Mouse (Mus musculus) midbrain, embryonic 11.5 days (tissue): Measurements from ENCODE around the gene Peak1. TPM values are rescaled to one million over a fixed set of nuclear protein-coding genes. Genes with fewer than 3 reads are reported as not detected.

Experiments
- ATAC-seq: fragments of 200-750 bp; cut with Nextera tagmentation; 2 replicates; pipeline ENCODE4 v1.8.0; 2017; ENCODE audit warnings: moderate TSS enrichment, moderate library complexity; ENCODE audit not compliant: low FRiP score
- DNase-seq: peaks from one replicate; pipeline ENCODE4 v3.0.0; 2015; ENCODE audit warnings: low spot score; ENCODE audit errors: missing footprints
- H3K27ac ChIP-seq: fragments of 300-500 bp; sonication (generic); 2 replicates; pipeline ENCODE4 v1.5.1; 2014; ENCODE audit warnings: low read depth, low read length
- H3K27me3 ChIP-seq: fragments of 300-500 bp; sonication (generic); 2 replicates; pipeline ENCODE4 v1.6.1; 2014; ENCODE audit warnings: mild to moderate bottlenecking, low read length, moderate library complexity, mixed read lengths; ENCODE audit not compliant: control insufficient read depth, insufficient read depth
- H3K36me3 ChIP-seq: fragments of 300-500 bp; sonication (generic); 2 replicates; pipeline ENCODE4 v1.6.1; 2014; ENCODE audit warnings: mild to moderate bottlenecking, low read length, moderate library complexity, mixed read lengths; ENCODE audit not compliant: control insufficient read depth, insufficient read depth
- H3K4me1 ChIP-seq: fragments of 300-500 bp; sonication (generic); 2 replicates; pipeline ENCODE4 v1.6.1; 2014; ENCODE audit warnings: low read length; ENCODE audit not compliant: control insufficient read depth, insufficient read depth
- H3K4me2 ChIP-seq: fragments of 300-500 bp; sonication (generic); 2 replicates; pipeline ENCODE4 v1.6.1; 2014; ENCODE audit warnings: mild to moderate bottlenecking, moderate library complexity
- H3K4me3 ChIP-seq: fragments of 300-500 bp; sonication (generic); 2 replicates; pipeline ENCODE4 v1.5.1; 2014; ENCODE audit warnings: low read depth, low read length
- H3K9ac ChIP-seq: fragments of 300-500 bp; sonication (generic); 2 replicates; pipeline ENCODE4 v1.6.1; 2014; ENCODE audit warnings: low read length
- H3K9me3 ChIP-seq: fragments of 300-500 bp; sonication (generic); 2 replicates; pipeline ENCODE4 v1.6.1; 2016; ENCODE audit warnings: low read length; ENCODE audit not compliant: control insufficient read depth
- WGBS: fragments of 180-500 bp; shearing (Covaris S2); extraction: QIAGEN DNeasy Blood & Tissue Kit; methylation state at CpG from one replicate; pipeline ENCODE4 v1.1.7; 2014; 5-methylcytosine and 5-hydroxymethylcytosine counted together
- polyA plus RNA-seq: library from polyadenylated mRNA; unstranded; fragments of >200 nt; fragmentation: Nextera tagmentation; extraction: Ambion mirVana; gene quantifications from 2 replicates; pipeline ENCODE4 v1.2.1, GENCODE M21; 2014

Peak1 gene
- polyA plus RNA-seq, 1 experiment from 2014 or later, result 4.4 TPM

DNA sequence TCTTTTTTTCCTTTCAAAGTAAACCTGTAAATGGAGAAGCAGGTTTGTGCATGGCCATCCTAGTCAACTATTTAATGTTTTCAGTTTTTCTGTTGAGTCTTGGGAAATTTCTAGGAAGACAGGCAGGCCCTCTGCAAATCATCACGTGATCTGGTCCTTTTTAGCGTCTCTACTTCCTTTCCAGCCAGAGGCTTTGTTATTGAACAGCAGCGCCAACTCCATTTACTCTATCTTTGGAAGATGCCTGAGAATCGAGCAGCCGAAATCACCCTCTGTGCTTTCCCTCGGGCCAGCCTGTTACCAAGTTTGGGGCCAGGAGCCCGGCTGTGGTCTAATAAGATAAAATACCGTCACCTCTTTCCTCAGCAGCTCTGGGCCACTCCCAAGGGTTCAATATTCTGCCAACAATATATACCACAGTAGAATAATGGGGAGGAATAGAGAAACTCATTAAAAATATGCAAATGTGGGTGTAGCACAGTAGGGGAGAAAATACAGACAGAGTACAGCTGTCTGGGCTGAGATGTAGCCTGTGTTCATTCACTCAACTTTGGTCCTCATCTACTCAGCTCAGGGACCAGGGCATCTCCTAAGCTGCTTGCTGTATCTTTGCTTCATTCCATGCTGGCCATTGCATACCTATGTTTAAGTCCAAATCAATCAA, 237.6 kb downstream of the Peak1 start:
- Histone ChIP-seq H3K4me3 (no peak overlapping the region), H3K9me3 (no peaks in the 10 kb centered on the region), H3K4me2 (no peak overlapping the region), H3K27me3 (no peaks in the 10 kb centered on the region), H3K4me1 (no peaks in the 10 kb centered on the region), H3K36me3 (no peaks in the 10 kb centered on the region), H3K9ac (no peak overlapping the region), H3K27ac (no peak overlapping the region)
- DNase-seq, result peak; percentile 77
- 46% methylated on average over 8 of the region's 8 CpGs for WGBS
- no peak for ATAC-seq

DNA sequence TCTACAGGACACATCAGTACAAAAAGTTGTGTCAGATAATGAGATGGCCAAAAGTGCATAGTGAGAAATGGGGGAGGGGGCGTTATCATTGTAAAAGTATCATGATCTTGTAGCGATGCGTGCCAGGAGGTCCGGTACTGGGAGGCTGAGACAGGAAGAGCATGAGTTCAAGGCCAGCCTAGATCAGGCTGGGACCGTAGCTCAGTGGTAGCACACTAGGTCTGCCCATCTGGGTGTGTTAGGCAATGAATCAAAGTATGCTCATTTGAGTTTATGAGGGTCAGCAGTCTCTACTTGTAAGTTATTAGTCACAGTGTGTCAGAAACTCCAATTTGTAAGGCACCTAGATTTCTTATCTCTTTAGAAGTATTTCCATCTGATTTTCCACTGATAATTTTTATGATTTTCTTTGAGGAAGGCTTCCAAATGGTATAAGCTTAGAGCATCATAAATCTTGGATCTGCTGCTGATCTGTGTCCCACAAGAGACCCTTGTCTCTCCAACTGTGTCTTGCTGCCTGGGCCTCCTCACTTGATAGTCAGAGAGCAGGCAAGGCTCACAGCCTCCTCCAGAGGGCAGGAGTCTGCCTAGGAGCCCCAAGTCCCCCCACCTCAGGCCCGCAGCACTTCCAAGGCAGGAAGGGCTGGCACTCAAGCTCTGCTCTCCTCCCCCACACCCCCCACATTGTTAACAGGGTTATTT, 238.3 kb downstream of the Peak1 start:
- Histone ChIP-seq H3K4me3 (no peak overlapping the region), H3K36me3 (no peaks in the 10 kb centered on the region), H3K27ac (no peak overlapping the region), H3K4me2 (no peak overlapping the region), H3K27me3 (no peaks in the 10 kb centered on the region), H3K9ac (no peak overlapping the region), H3K9me3 (no peaks in the 10 kb centered on the region), H3K4me1 (no peaks in the 10 kb centered on the region)
- ATAC-seq (no peak), DNase-seq (peak; percentile 82)
- WGBS, result 81% methylated on average over 6 of the region's 6 CpGs

DNA sequence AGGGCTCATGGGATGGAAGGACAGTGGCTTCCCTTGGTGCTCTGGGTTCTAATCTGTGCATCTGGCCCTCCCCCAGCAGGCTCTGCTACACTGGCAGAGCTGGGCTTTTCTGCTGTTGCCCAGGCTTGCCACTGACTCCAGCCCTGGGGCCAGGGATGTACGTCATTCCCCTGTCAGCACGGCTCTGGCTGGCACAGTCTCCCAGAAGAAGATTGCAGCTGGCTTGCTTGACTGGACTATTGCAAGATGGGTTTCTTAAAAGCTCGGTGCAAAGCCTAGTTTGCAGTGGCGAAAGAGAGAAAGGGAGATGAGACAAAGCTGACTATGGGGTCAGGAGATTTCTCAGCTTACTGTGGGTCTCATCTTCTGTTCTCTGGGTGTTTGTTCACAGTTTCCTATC, 240.5 kb downstream of the Peak1 start:
- H3K4me1 ChIP-seq, result no peaks in the 10 kb centered on the region
- H3K9me3 ChIP-seq, result no peaks in the 10 kb centered on the region
- DNase-seq (peak; percentile 14), ATAC-seq (no peak)
- no peaks in the 10 kb centered on the region for H3K27me3 ChIP-seq
- no peak overlapping the region for H3K27ac ChIP-seq
- no peak overlapping the region for H3K4me3 ChIP-seq
- no peak overlapping the region for H3K9ac ChIP-seq
- WGBS, result 83% methylated on average over 4 of the region's 4 CpGs
- H3K36me3 ChIP-seq, result no peaks in the 10 kb centered on the region
- no peak overlapping the region for H3K4me2 ChIP-seq

DNA sequence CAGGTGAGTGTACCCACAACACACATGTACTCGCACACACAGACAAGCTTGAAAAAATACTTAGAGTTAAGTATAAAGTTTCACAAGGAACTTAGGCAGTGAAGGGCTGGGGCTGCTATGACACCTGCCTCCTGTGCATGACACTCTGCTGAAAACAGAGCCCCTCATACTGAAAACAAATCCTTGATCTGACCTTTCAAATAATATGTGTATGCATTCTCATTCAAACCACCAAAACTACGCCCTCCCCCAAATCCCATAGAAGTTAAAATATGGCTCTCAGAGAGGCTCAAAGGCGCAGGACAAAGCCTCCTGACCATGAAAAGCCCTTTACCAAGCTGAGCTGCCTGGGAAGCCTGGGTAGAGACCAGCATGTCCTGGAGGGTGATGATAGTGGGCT, 242.6 kb downstream of the Peak1 start:
- no peak overlapping the region for H3K9ac ChIP-seq
- WGBS, result 81% methylated on average over 3 of the region's 3 CpGs
- H3K27ac ChIP-seq, result no peak overlapping the region
- H3K4me3 ChIP-seq, result no peak overlapping the region
- no peaks in the 10 kb centered on the region for H3K27me3 ChIP-seq
- ATAC-seq, result no peak
- DNase-seq, result peak; percentile 56
- no peaks in the 10 kb centered on the region for H3K4me1 ChIP-seq
- H3K36me3 ChIP-seq, result no peaks in the 10 kb centered on the region
- H3K9me3 ChIP-seq, result no peaks in the 10 kb centered on the region
- H3K4me2 ChIP-seq, result no peak overlapping the region

DNA sequence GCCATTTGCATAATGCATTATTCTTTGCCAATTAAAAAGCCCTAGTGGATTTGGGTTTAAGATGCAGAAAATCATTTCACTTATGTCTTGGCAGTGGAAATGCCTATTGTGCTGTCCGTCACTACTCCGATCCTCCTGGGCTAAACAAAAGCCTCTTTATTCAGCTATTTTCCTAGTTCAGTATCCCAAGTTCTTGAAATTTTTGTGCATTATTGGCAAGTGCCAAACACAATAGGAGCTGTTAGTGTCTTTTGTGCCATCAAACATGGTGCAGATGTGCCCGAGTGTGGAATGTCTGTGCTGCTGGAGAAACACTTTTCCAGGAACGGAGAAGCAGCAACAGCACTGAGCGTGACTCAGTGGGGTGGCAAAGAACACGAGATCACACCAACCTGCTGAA, 250.2 kb downstream of the Peak1 start:
- 0 out of 2 replicates have a peak, but pooled peaks have one; percentile 48 for ATAC-seq
- Histone ChIP-seq H3K4me2 (no peak overlapping the region), H3K27ac (no peak overlapping the region)

DNA sequence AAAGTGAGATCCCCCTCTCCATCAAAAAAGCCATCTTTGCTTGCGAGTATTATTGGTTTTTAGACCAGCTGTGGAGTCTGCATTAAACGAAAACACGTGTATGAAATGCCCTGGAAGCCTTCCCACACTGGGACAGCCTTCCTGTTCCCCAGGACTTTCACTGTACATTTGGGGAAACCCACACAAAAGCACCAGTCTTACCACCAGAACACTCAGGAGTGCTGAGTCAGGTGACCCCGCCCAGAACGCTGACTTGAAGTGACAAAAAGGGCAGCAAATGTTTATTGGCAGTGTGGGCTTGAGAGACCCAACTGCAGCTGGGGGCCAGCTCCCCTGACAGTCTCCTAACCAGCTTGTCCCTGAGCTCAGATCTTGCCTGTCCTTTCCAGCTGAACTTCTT, 251.7 kb downstream of the Peak1 start:
- Histone ChIP-seq H3K4me3 (no peak overlapping the region), H3K27me3 (no peaks in the 10 kb centered on the region), H3K4me1 (peaks cover 8% of the 10 kb centered on the region; the same call in 1 of the 2 replicates), H3K9ac (no peak overlapping the region), H3K9me3 (no peaks in the 10 kb centered on the region; the same call in 1 of the 2 replicates), H3K36me3 (no peaks in the 10 kb centered on the region), H3K4me2 (no peak overlapping the region), H3K27ac (no peak overlapping the region)
- WGBS, result 71% methylated on average over 5 of the region's 5 CpGs
- DNase-seq (peak; percentile 81), ATAC-seq (no peak)

More for the DNA sequence above, 250.2 kb downstream of the Peak1 start:
- Histone ChIP-seq H3K4me1 (peaks cover 4% of the 10 kb centered on the region; the same call in 1 of the 2 replicates), H3K9ac (no peak overlapping the region), H3K9me3 (no peaks in the 10 kb centered on the region; the same call in 1 of the 2 replicates), H3K27me3 (no peaks in the 10 kb centered on the region), H3K4me3 (no peak overlapping the region), H3K36me3 (no peaks in the 10 kb centered on the region)
- no peak for DNase-seq
- 16% methylated on average over 6 of the region's 6 CpGs for WGBS

DNA sequence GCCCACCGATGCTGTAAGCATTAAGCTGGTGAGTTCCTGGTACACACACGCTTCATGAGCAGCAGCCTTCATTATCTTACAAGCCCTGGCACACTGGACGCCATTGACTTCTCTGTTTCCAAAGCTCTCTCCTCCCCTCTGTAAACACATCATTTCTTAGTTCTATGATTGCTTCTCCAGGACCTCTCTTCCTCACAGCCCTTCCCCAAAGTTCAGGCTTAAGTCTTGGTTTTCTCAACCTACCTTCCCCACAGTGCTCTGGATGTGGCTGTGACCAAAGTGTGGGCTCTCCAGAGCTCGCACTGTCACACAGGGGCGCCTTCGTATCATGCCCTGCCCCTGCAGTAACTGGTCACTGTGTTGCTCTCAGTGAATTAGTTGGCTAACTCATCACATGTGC, 252.5 kb downstream of the Peak1 start, which contains the start of gene Tspan3:
Gene Tspan3, minus strand, starts transcription at position 101 of the 400 bp plus-strand sequence.
- H3K36me3 ChIP-seq, result no peaks in the 10 kb centered on the region
- 93% methylated on average over 6 of the region's 6 CpGs for WGBS
- no peak within 1 kb of the TSS for H3K4me2 ChIP-seq
- DNase-seq, result peak; percentile 64
- peaks cover 9% of the 10 kb centered on the region; the same call in 1 of the 2 replicates for H3K4me1 ChIP-seq
- ATAC-seq, result no peak
- H3K27ac ChIP-seq, result no peak within 1 kb of the TSS
- H3K27me3 ChIP-seq, result no peaks in the 10 kb centered on the region
- no peak within 1 kb of the TSS for H3K4me3 ChIP-seq
- H3K9ac ChIP-seq, result no peak within 1 kb of the TSS
- H3K9me3 ChIP-seq, result no peaks in the 10 kb centered on the region; the same call in 1 of the 2 replicates

DNA sequence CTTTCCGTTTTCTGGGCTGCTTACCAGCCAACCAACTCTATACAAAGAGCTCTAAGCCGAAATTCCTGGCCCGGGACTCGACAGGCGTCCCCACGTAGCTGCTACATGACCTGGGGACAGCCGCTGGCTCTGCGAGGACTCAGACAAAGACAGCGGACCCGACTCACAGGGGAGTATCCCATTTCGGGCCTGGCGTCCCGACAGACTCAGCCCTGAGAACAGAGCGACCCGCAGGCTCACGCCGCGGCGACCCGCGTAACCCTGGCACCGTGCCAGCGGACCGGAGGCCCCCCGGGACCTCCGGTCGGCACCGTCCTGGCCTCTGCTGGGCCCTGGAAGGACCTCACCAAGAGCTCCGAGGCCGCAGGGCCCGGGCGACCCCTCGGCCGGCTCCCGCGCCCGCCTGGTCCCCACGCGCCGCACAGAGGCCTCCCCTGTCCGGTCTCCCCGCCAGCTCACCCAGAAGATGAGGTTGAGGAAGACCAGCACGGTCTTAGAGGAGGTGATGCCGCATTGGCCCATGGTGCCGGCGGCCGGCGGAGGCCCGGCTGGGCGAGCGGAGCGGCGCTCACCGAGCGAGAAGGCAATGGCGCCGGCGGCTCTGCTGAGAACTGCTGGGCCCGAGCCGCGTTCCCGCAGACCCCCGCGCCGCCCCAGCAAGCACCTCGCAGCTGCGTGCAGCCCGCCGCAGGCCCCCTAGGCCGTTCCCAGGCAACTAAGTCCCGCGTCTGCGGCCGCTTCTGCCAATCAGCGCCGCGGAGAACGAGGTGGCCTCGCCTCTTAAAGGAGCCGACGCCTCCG, 257.3 kb downstream of the Peak1 start:
- H3K36me3 ChIP-seq, result no peaks in the 10 kb centered on the region

More for the DNA sequence above, 257.3 kb downstream of the Peak1 start:
- under 1% methylated on average over 82 of the region's 82 CpGs for WGBS
- Histone ChIP-seq H3K4me3 (peak overlapping the region; percentile 98), H3K9me3 (no peaks in the 10 kb centered on the region), H3K9ac (peak overlapping the region; percentile 100), H3K27me3 (no peaks in the 10 kb centered on the region), H3K4me1 (peaks cover 11% of the 10 kb centered on the region; the same call in 1 of the 2 replicates), H3K4me2 (peak overlapping the region; percentile 60), H3K27ac (peak overlapping the region; percentile 89)
- ATAC-seq (peak; percentile 97), DNase-seq (peak; percentile 98)
